Mouse (Mus musculus) neural tube, embryonic 10.5 days (tissue): Measurements from ENCODE around the gene Gramd2.

Source experiments
- DNase-seq: peaks from one replicate; pipeline ENCODE4 v3.0.0-alpha.2; 2017; ENCODE audit warnings: low spot score; ENCODE audit errors: extremely low spot score

The Gramd2 gene

GRCm38 (mm10) chr9:59679678-59680533 is at the start of gene Gramd2:
Gramd2 (plus strand) TSS chr9:59680144.
- peak; percentile 92 for DNase-seq

GRCm38 (mm10) chr9:59638372-59638771 is 41.6 kb upstream of the Gramd2 start:
- no peak for DNase-seq

GRCm38 (mm10) chr9:59639936-59640335 is 40.0 kb upstream of the Gramd2 start:
- DNase-seq: no peak

- no peak for DNase-seq
Observed at GRCm38 (mm10) chr9:59641320-59641719, 38.6 kb upstream of the Gramd2 start.

GRCm38 (mm10) chr9:59649911-59650310 is 30.0 kb upstream of the Gramd2 start:
- no peak for DNase-seq

- no peak for DNase-seq
Observed at GRCm38 (mm10) chr9:59653371-59653770, 26.6 kb upstream of the Gramd2 start.

GRCm38 (mm10) chr9:59654450-59654983 is 25.4 kb upstream of the Gramd2 start:
- no peak for DNase-seq

- peak; percentile 97 for DNase-seq
Observed at GRCm38 (mm10) chr9:59655958-59656634, 23.8 kb upstream of the Gramd2 start, which contains the start of gene Pkm. Pkm (plus strand) TSS chr9:59656368.

GRCm38 (mm10) chr9:59656635-59657617 is 23.0 kb upstream of the Gramd2 start:
- DNase-seq: peak; percentile 97

GRCm38 (mm10) chr9:59658146-59658545 is 21.8 kb upstream of the Gramd2 start:
- no peak for DNase-seq

GRCm38 (mm10) chr9:59659036-59660026 is 20.6 kb upstream of the Gramd2 start:
- peak; percentile 87 for DNase-seq

- no peak for DNase-seq
Observed at GRCm38 (mm10) chr9:59660421-59660820, 19.5 kb upstream of the Gramd2 start.

GRCm38 (mm10) chr9:59661298-59661975 is 18.5 kb upstream of the Gramd2 start:
- no peak for DNase-seq

- DNase-seq: no peak
Observed at GRCm38 (mm10) chr9:59663226-59663625, 16.7 kb upstream of the Gramd2 start.

GRCm38 (mm10) chr9:59663957-59664356 is 16.0 kb upstream of the Gramd2 start:
- DNase-seq: no peak

GRCm38 (mm10) chr9:59664664-59665256 is 15.2 kb upstream of the Gramd2 start:
- no peak for DNase-seq

- DNase-seq: no peak
Observed at GRCm38 (mm10) chr9:59666016-59666415, 13.9 kb upstream of the Gramd2 start.

GRCm38 (mm10) chr9:59666813-59667212 is 13.1 kb upstream of the Gramd2 start:
- DNase-seq: no peak

- DNase-seq: no peak
Observed at GRCm38 (mm10) chr9:59667250-59667649, 12.7 kb upstream of the Gramd2 start.
